Mouse (Mus musculus) erythroblast, embryonic 14.5 days (primary cell): ENCODE data around the gene Ldlrad3.

Experiments used
- GATA1 ChIP-seq: IDR thresholded peaks from 2 replicates; pipeline ENCODE4 v1.6.1; 2012; ENCODE audit warnings: low read length, inconsistent platforms, mixed read lengths
- TAL1 ChIP-seq: IDR thresholded peaks from 3 replicates; pipeline ENCODE4 v1.6.1; 2012; ENCODE audit warnings: low read length, inconsistent platforms, mixed read lengths

- no peak for TF ChIP-seq GATA1
- no peak for TF ChIP-seq TAL1
Observed at GRCm38 (mm10) chr2:102222749-102223148, 36.6 kb upstream of the Ldlrad3 start.
